Mouse (Mus musculus) lung, postnatal 0 days (tissue): ENCODE results near the gene Cirbp. TPM values are rescaled to one million over a fixed set of nuclear protein-coding genes. Genes with fewer than 3 reads are reported as not detected.

Source experiments
- ATAC-seq: fragments of 200-750 bp; cut with Nextera tagmentation; 2 replicates; pipeline ENCODE4 v1.8.0; 2017; ENCODE audit warnings: moderate library complexity
- DNase-seq: peaks from one replicate; pipeline ENCODE4 v3.0.0-alpha.2; 2016; ENCODE audit warnings: low spot score
- H3K27ac ChIP-seq: fragments of 300-500 bp; sonication (generic); 2 replicates; pipeline ENCODE4 v1.5.1; 2014; ENCODE audit warnings: antibody characterized with exemption, mild to moderate bottlenecking, low read length, mixed read lengths
- H3K27me3 ChIP-seq: fragments of 300-500 bp; sonication (generic); replicated peaks from 2 replicates; pipeline ENCODE4 v1.6.1; 2014; ENCODE audit warnings: low read length, mixed read lengths; ENCODE audit not compliant: insufficient read depth
- H3K36me3 ChIP-seq: fragments of 300-500 bp; sonication (generic); 2 replicates; pipeline ENCODE4 v1.6.1; 2014; ENCODE audit warnings: low read length, mixed read lengths; ENCODE audit not compliant: insufficient read depth
- H3K4me1 ChIP-seq: fragments of 300-500 bp; sonication (generic); 2 replicates; pipeline ENCODE4 v1.6.1; 2014; ENCODE audit warnings: antibody characterized with exemption, low read depth, low read length, mixed read lengths; ENCODE audit not compliant: insufficient read depth
- H3K4me2 ChIP-seq: fragments of 300-500 bp; sonication (generic); replicated peaks from 2 replicates; pipeline ENCODE4 v1.6.1; 2014; ENCODE audit warnings: low read depth, mild to moderate bottlenecking, low read length, moderate library complexity, mixed read lengths
- H3K4me3 ChIP-seq: fragments of 300-500 bp; sonication (generic); 2 replicates; pipeline ENCODE4 v1.5.1; 2014; ENCODE audit warnings: low read depth, low read length
- H3K9ac ChIP-seq: fragments of 300-500 bp; sonication (generic); replicated peaks from 2 replicates; pipeline ENCODE4 v1.6.1; 2014; ENCODE audit warnings: low read depth, mild to moderate bottlenecking
- H3K9me3 ChIP-seq: fragments of 300-500 bp; sonication (generic); 2 replicates; pipeline ENCODE4 v1.6.1; 2016; ENCODE audit warnings: low read length, mixed read lengths
- CTCF ChIP-seq: IDR thresholded peaks from 2 replicates; pipeline ENCODE4 v1.5.1; 2016; ENCODE audit warnings: antibody characterized with exemption, mild to moderate bottlenecking
- EP300 ChIP-seq: IDR thresholded peaks from 2 replicates; pipeline ENCODE4 v1.6.1; 2016; ENCODE audit warnings: antibody characterized with exemption, mild to moderate bottlenecking, control low read depth
- WGBS: fragments of 180-500 bp; shearing (Covaris S2); extraction: QIAGEN DNeasy Blood & Tissue Kit; methylation state at CpG from one replicate; pipeline ENCODE4 v1.1.7; 2014; 5-methylcytosine and 5-hydroxymethylcytosine counted together
- polyA plus RNA-seq: library from polyadenylated mRNA; unstranded; fragments of >200 nt; fragmentation: Nextera tagmentation; extraction: Ambion mirVana; gene quantifications from 2 replicates; pipeline ENCODE4 v1.2.1, GENCODE M21; 2015

Cirbp gene
- polyA plus RNA-seq, 1 experiment from 2014 or later: 305 TPM

GRCm38 (mm10) chr10:80144864-80145838 lies 20.6 kb upstream of the Cirbp start:
- H3K9ac ChIP-seq: no peak overlapping the region
- H3K4me2 ChIP-seq: no peak overlapping the region
- DNase-seq: peak; percentile 81
- TF ChIP-seq EP300 (no peak), CTCF (peak; percentile 94)
- peaks cover 6% of the 10 kb centered on the region; the same call in 1 of the 2 replicates for H3K36me3 ChIP-seq
- ATAC-seq: no peak
- WGBS: 70% methylated on average over 20 of the region's 20 CpGs
- peak overlapping the region; percentile 100 for H3K27ac ChIP-seq
- no peak overlapping the region for H3K4me3 ChIP-seq
- peaks cover 15% of the 10 kb centered on the region; the same call in 1 of the 2 replicates for H3K4me1 ChIP-seq
- no peaks in the 10 kb centered on the region for H3K9me3 ChIP-seq
- H3K27me3 ChIP-seq: no peaks in the 10 kb centered on the region

GRCm38 (mm10) chr10:80145896-80146295 lies 19.9 kb upstream of the Cirbp start:
- TF ChIP-seq CTCF (no peak), EP300 (0 out of 2 replicates have a peak, but pooled peaks have one; percentile 13)
- H3K9ac ChIP-seq: no peak overlapping the region
- WGBS: 64% methylated on average over 6 of the region's 6 CpGs
- H3K27me3 ChIP-seq: no peaks in the 10 kb centered on the region
- no peak overlapping the region for H3K4me3 ChIP-seq
- peak overlapping the region; percentile 100 for H3K27ac ChIP-seq
- peaks cover 6% of the 10 kb centered on the region; the same call in 1 of the 2 replicates for H3K36me3 ChIP-seq
- peaks cover 15% of the 10 kb centered on the region; the same call in 1 of the 2 replicates for H3K4me1 ChIP-seq
- ATAC-seq (no peak), DNase-seq (peak; percentile 56)
- no peaks in the 10 kb centered on the region for H3K9me3 ChIP-seq
- no peak overlapping the region for H3K4me2 ChIP-seq

- TF ChIP-seq CTCF (no peak), EP300 (peak; percentile 86)
- ATAC-seq: no peak
- H3K27me3 ChIP-seq: no peaks in the 10 kb centered on the region
- H3K9ac ChIP-seq: 0 out of 2 replicates have a peak overlapping the region, but pooled peaks have one; percentile 12
- no peaks in the 10 kb centered on the region for H3K9me3 ChIP-seq
- WGBS: 62% methylated on average over 4 of the region's 4 CpGs
- peak; percentile 37 for DNase-seq
- peaks cover 6% of the 10 kb centered on the region; the same call in 1 of the 2 replicates for H3K36me3 ChIP-seq
- peaks cover 18% of the 10 kb centered on the region for H3K4me1 ChIP-seq
- peak overlapping the region; percentile 100 for H3K27ac ChIP-seq
- no peak overlapping the region for H3K4me3 ChIP-seq
- no peak overlapping the region for H3K4me2 ChIP-seq
These were observed 19.2 kb upstream of the Cirbp start for GRCm38 (mm10) chr10:80146568-80147011.

- H3K4me2 ChIP-seq: 0 out of 2 replicates have a peak overlapping the region, but pooled peaks have one; percentile 90
- no peaks in the 10 kb centered on the region for H3K27me3 ChIP-seq
- H3K36me3 ChIP-seq: peaks cover 6% of the 10 kb centered on the region; the same call in 1 of the 2 replicates
- no peak overlapping the region for H3K9ac ChIP-seq
- no peak for TF ChIP-seq CTCF
- TF ChIP-seq EP300: no peak
- peak overlapping the region; percentile 100 for H3K27ac ChIP-seq
- 63% methylated on average over 5 of the region's 5 CpGs for WGBS
- DNase-seq (peak; percentile 51), ATAC-seq (no peak)
- H3K4me3 ChIP-seq: no peak overlapping the region; the same call in 1 of the 2 replicates
- no peaks in the 10 kb centered on the region for H3K9me3 ChIP-seq
- peaks cover 22% of the 10 kb centered on the region for H3K4me1 ChIP-seq
These were observed 18.6 kb upstream of the Cirbp start for GRCm38 (mm10) chr10:80147146-80147718.

- peak within 1 kb of the TSS; percentile 83 for H3K9ac ChIP-seq
- H3K36me3 ChIP-seq: peaks cover 6% of the 10 kb centered on the region; the same call in 1 of the 2 replicates
- peak within 1 kb of the TSS; percentile 100 for H3K27ac ChIP-seq
- TF ChIP-seq CTCF: peak; percentile 74
- peak; percentile 72 for TF ChIP-seq EP300
- DNase-seq (peak; percentile 89), ATAC-seq (peak; percentile 56)
- H3K4me1 ChIP-seq: peaks cover 23% of the 10 kb centered on the region
- H3K4me2 ChIP-seq: peak within 1 kb of the TSS; percentile 90
- no peaks in the 10 kb centered on the region for H3K9me3 ChIP-seq
- under 1% methylated on average over 30 of the region's 42 CpGs for WGBS
- peak within 1 kb of the TSS; percentile 85 for H3K4me3 ChIP-seq
- H3K27me3 ChIP-seq: no peaks in the 10 kb centered on the region
These were observed 17.8 kb upstream of the Cirbp start, which contains the start of gene Midn for GRCm38 (mm10) chr10:80147719-80148601. Gene Midn, plus strand, starts transcription at chr10:80148272.
